11 mouse cellular contexts compared by ENCODE assay signal in the genomic region with DNA sequence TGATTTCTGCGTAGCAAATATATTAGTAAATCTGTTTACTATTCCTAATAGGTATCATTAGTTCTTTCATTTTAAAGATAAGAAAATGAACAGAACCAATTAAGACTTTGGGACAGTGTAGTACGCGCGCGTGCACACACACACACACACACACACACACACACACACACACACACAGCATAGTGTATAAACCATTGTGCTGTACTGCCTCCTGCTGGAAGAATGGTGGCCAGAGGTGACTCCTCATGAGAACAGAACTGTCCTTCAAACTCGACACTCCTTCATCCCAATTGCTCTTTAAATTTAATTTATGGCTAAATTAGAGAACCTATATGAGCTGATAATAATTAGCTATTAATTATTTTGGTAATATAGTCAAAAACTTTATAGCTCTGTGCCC. TPM values are rescaled to one million over a fixed set of nuclear protein-coding genes. Genes with fewer than 3 reads are reported as not detected.
DNase-seq lines count a peak whose midpoint lies in the region; ATAC-seq and TF ChIP-seq lines count a peak whose summit lies in the region.
"Had no signal": no experiment of that assay in that cellular context is flagged by ENCODE, and none has a peak within 500 bp of the region (broad histone marks: within the 10 kb centered on the region; RNA-seq: fewer than 3 reads in every experiment).

No protein-coding gene starts in this region.

- ATAC-seq in heart, postnatal 0 days (ENCODE audit: insufficient read depth, low read depth), result no peak
- ATAC-seq in heart, embryonic 11.5 days (replicated peaks; ENCODE audit: insufficient number of reproducible peaks, low FRiP score, low TSS enrichment), result no peak

- no peak overlapping the region for H3K4me2 ChIP-seq in heart, postnatal 0 days (ENCODE audit: low read depth, low read length)
- no peak overlapping the region for H3K4me2 ChIP-seq in heart, embryonic 11.5 days

- intact Hi-C loops in left cerebral cortex, postnatal 14 days (cut with DNase I), result no loop called here

- H3K36me3 ChIP-seq in heart, postnatal 0 days (replicated peaks; ENCODE audit: control insufficient read depth, insufficient read depth, low read length), result 0 out of 2 replicates have a peak, but pooled peaks cover 6% of the 10 kb centered on the region
- H3K36me3 ChIP-seq in heart, embryonic 11.5 days (ENCODE audit: control insufficient read depth, insufficient read depth, low read length), result peaks cover 2% of the 10 kb centered on the region; the same call in 1 of the 2 replicates

- H3K27me3 ChIP-seq in heart, postnatal 0 days (ENCODE audit: control insufficient read depth, insufficient read depth, low read length), result no peaks in the 10 kb centered on the region
- no peaks in the 10 kb centered on the region for H3K27me3 ChIP-seq in heart, embryonic 11.5 days (ENCODE audit: control insufficient read depth, insufficient read depth, low read length)

- no peak overlapping the region for H3K9ac ChIP-seq in heart, postnatal 0 days (replicated peaks; ENCODE audit: low read depth, low read length)
- no peak overlapping the region for H3K9ac ChIP-seq in heart, embryonic 11.5 days (ENCODE audit: low read depth, low read length)

- TF ChIP-seq EP300 in heart, postnatal 0 days (IDR thresholded peaks at IDR 0.05; ENCODE audit: low read depth), result no peak

- TF ChIP-seq CTCF in heart, postnatal 0 days (IDR thresholded peaks at IDR 0.05; ENCODE audit: low read depth), result peak; percentile 38

- no peak overlapping the region for H3K4me3 ChIP-seq in heart, postnatal 0 days (ENCODE audit: low read depth, low read length)
- no peak overlapping the region for H3K4me3 ChIP-seq in heart, embryonic 11.5 days (ENCODE audit: low read depth, low read length)

- no peaks in the 10 kb centered on the region for H3K9me3 ChIP-seq in heart, postnatal 0 days (replicated peaks; ENCODE audit: control insufficient read depth, low read length)
- H3K9me3 ChIP-seq in heart, embryonic 11.5 days (replicated peaks; ENCODE audit: control insufficient read depth, low read length), result no peaks in the 10 kb centered on the region

- no peak overlapping the region for H3K27ac ChIP-seq in heart, postnatal 0 days (ENCODE audit: low read depth)
- no peak overlapping the region for H3K27ac ChIP-seq in heart, embryonic 11.5 days (ENCODE audit: low read depth, low read length)
- H3K27ac ChIP-seq: macrophage had no signal

- 85% methylated on average over 6 of the region's 6 CpGs for WGBS in heart, postnatal 0 days
- WGBS in heart, embryonic 11.5 days (ENCODE audit: insufficient replicate concordance), result 91% methylated on average over 6 of the region's 6 CpGs

- no peaks in the 10 kb centered on the region for H3K4me1 ChIP-seq in heart, postnatal 0 days (ENCODE audit: control insufficient read depth, insufficient read depth)
- peaks cover 3% of the 10 kb centered on the region; the same call in 1 of the 2 replicates for H3K4me1 ChIP-seq in heart, embryonic 11.5 days (ENCODE audit: control insufficient read depth, insufficient read depth, low read length)

- DNase-seq in heart, postnatal 0 days (ENCODE audit: low spot score), result no peak
- DNase-seq in heart, adult 9 months (ENCODE audit: low spot score in 2 of 2), result no peak
- DNase-seq in A20 (ENCODE audit: low read depth, low spot score), result peak; percentile 24
- DNase-seq in brain, adult 2 months (ENCODE audit: low read depth, low spot score), result peak; percentile 56
- peak; percentile 87 for DNase-seq in lung, postnatal 36 days
- DNase-seq in left cerebral cortex, postnatal 14 days (ENCODE audit: low spot score in 2 of 2), result no peak
- no peak for DNase-seq in c-Kit-positive CD71-positive TER-119-positive erythroid progenitor cells, embryonic 14.5 days (ENCODE audit: low spot score)

RNA-seq across cellular contexts. Expression of gene Phxr2, which starts 25.9 kb away (rescaled TPM):
- total RNA-seq in heart, postnatal 0 days (2014; rRNA removed; ENCODE audit: low replicate concordance), result not detected in 2 replicates
- polyA plus RNA-seq in heart, postnatal 0 days (2015; fragmentation: Nextera tagmentation; extraction: Ambion mirVana), result not detected in 2 replicates
- total RNA-seq in left cerebral cortex, postnatal 14 days (2021), result not detected
- not detected in 2 replicates for polyA plus RNA-seq in heart, embryonic 11.5 days (2014; fragmentation: Nextera tagmentation; extraction: Ambion mirVana)
- polyA plus RNA-seq: embryonic facial prominence, embryonic 14.5 days; hindbrain, embryonic 11.5 days; macrophage had no signal

RNA-seq across cellular contexts. Expression of gene Galnt4, which starts 44.1 kb away (rescaled TPM):
- total RNA-seq in heart, postnatal 0 days (2014; rRNA removed; ENCODE audit: low replicate concordance), result 3.7 and 5.6 TPM in 2 replicates
- polyA plus RNA-seq in heart, postnatal 0 days (2015; fragmentation: Nextera tagmentation; extraction: Ambion mirVana), result 3.2 and 3.4 TPM in 2 replicates
- total RNA-seq in left cerebral cortex, postnatal 14 days (2021), result 1 to 10 TPM; 2.9 to 3.7 TPM
- polyA plus RNA-seq in heart, embryonic 11.5 days (2014; fragmentation: Nextera tagmentation; extraction: Ambion mirVana), result 6.2 and 7.7 TPM in 2 replicates

RNA-seq across cellular contexts. Expression of gene Poc1b, which starts 45.2 kb away (rescaled TPM):
- total RNA-seq in heart, postnatal 0 days (2014; rRNA removed; ENCODE audit: low replicate concordance), result 5.2 and 7.4 TPM in 2 replicates
- polyA plus RNA-seq in heart, postnatal 0 days (2015; fragmentation: Nextera tagmentation; extraction: Ambion mirVana), result 3.2 and 3.6 TPM in 2 replicates
- 1 to 10 TPM; 5.7 to 7.4 TPM for total RNA-seq in left cerebral cortex, postnatal 14 days (2021)
- polyA plus RNA-seq in heart, embryonic 11.5 days (2014; fragmentation: Nextera tagmentation; extraction: Ambion mirVana), result 10.3 and 14.2 TPM in 2 replicates

Comparison
In these comparisons a context has a peak if more than half of its experiments do, and no peak if none do; other contexts are left out.
1. DNase-seq: peak in A20 (single experiment), brain, adult 2 months (single experiment) and lung, postnatal 36 days (single experiment); none in heart, postnatal 0 days (single experiment), heart, adult 9 months (0 of 2), left cerebral cortex, postnatal 14 days (0 of 2) and c-Kit-positive CD71-positive TER-119-positive erythroid progenitor cells, embryonic 14.5 days (single experiment).